In the genomic region with DNA sequence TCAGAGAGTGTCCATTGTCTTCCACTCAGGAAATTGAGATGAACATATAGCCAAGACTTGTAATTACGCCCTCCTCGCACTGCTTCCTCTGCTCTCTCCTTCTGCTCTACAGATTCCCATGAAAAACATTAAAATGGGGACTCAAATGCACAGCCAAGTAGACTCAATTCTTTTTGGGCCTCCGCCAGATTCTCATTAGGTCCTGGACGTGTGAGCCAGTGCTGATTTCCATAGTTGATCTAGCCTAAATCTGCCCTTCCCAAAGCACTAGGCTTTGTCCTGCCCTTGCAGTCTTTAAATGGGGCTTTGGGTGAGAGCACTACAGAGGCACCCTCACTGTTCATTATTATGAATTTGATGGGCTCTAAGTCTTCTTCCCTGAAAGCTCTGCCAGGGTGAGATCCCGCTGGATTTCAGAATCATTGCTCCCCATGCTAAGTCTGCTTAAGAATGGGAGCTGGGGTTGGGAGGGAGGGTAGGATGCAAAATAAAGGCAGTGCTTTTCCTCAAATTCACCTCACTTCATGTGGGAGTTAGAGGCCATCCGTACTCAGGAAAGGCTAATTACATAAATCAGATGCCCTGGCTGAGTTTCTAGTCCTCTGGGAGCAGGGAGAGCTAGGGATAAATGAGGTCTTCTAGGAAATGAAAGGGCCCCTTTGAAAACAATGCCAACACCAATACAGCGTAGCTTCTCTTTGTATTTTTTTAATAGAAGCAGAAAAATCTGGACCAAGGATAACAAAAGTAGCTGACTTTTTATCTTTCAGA, we compare ENCODE assay signal across 14 mouse cellular contexts. TPM values are rescaled to one million over a fixed set of nuclear protein-coding genes. Genes with fewer than 3 reads are reported as not detected.
DNase-seq lines count a peak whose midpoint lies in the region; ATAC-seq and TF ChIP-seq lines count a peak whose summit lies in the region.
"Had no signal": no experiment of that assay in that cellular context is flagged by ENCODE, and none has a peak within 500 bp of the region (broad histone marks: within the 10 kb centered on the region; RNA-seq: fewer than 3 reads in every experiment).

No protein-coding gene starts in this region.

- H3K27ac ChIP-seq in cortical plate, adult 2 months (ENCODE audit: insufficient read depth, low read length) = peak overlapping the region; percentile 96
- H3K27ac ChIP-seq in forebrain, embryonic 15.5 days (replicated peaks) = peak overlapping the region; percentile 90
- no peak overlapping the region for H3K27ac ChIP-seq in limb, embryonic 14.5 days (replicated peaks; ENCODE audit: low read depth, low read length)
- no peak overlapping the region for H3K27ac ChIP-seq in liver, postnatal 0 days (ENCODE audit: low read depth)
- H3K27ac ChIP-seq: liver, embryonic 14.5 days; neural tube, embryonic 12.5 days had no signal

- no peaks in the 10 kb centered on the region for H3K36me3 ChIP-seq in forebrain, embryonic 15.5 days
- H3K36me3 ChIP-seq in limb, embryonic 14.5 days (ENCODE audit: control insufficient read depth, insufficient read depth, low read length) = peaks cover 12% of the 10 kb centered on the region
- no peaks in the 10 kb centered on the region for H3K36me3 ChIP-seq in liver, postnatal 0 days (replicated peaks; ENCODE audit: insufficient read depth, low read length)
- H3K36me3 ChIP-seq: G1E; neural tube, embryonic 12.5 days had no signal

- peak; percentile 95 for ATAC-seq in forebrain, embryonic 15.5 days (replicated peaks)
- peak; percentile 26; the same call in 1 of the 2 replicates for ATAC-seq in limb, embryonic 14.5 days (ENCODE audit: low FRiP score, low read depth)
- ATAC-seq in liver, postnatal 0 days = no peak
- ATAC-seq: intestine, embryonic 16.5 days had no signal

- TF ChIP-seq EP300 in liver, postnatal 0 days (IDR thresholded peaks at IDR 0.05; ENCODE audit: low read depth) = no peak

- no peaks in the 10 kb centered on the region for H3K9me3 ChIP-seq in forebrain, embryonic 15.5 days
- H3K9me3 ChIP-seq in limb, embryonic 14.5 days (ENCODE audit: control insufficient read depth, low read length) = no peaks in the 10 kb centered on the region
- H3K9me3 ChIP-seq in liver, postnatal 0 days (ENCODE audit: low read length) = no peaks in the 10 kb centered on the region
- H3K9me3 ChIP-seq: G1E; neural tube, embryonic 12.5 days had no signal

- no peaks in the 10 kb centered on the region for H3K27me3 ChIP-seq in forebrain, embryonic 15.5 days
- no peaks in the 10 kb centered on the region for H3K27me3 ChIP-seq in limb, embryonic 14.5 days (ENCODE audit: control insufficient read depth, insufficient read depth, low read length)
- no peaks in the 10 kb centered on the region for H3K27me3 ChIP-seq in liver, postnatal 0 days (ENCODE audit: insufficient read depth, low read length)
- H3K27me3 ChIP-seq: neural tube, embryonic 12.5 days had no signal

- peaks cover 22% of the 10 kb centered on the region for H3K4me1 ChIP-seq in cortical plate, adult 2 months (ENCODE audit: control insufficient read depth, insufficient read depth, low read length)
- peaks cover 58% of the 10 kb centered on the region for H3K4me1 ChIP-seq in forebrain, embryonic 15.5 days
- peaks cover 22% of the 10 kb centered on the region for H3K4me1 ChIP-seq in limb, embryonic 14.5 days (ENCODE audit: control insufficient read depth, insufficient read depth, low read length)
- H3K4me1 ChIP-seq in liver, postnatal 0 days (ENCODE audit: insufficient read depth) = no peaks in the 10 kb centered on the region

- no peak for TF ChIP-seq POLR2A in cortical plate, adult 2 months (IDR thresholded peaks at IDR 0.05; ENCODE audit: extremely low read depth, insufficient read depth, low read length)
- no peak for TF ChIP-seq POLR2A in limb, embryonic 14.5 days (IDR thresholded peaks at IDR 0.05; ENCODE audit: borderline replicate concordance, extremely low read depth, insufficient read depth, insufficient read length)

- 0 out of 2 replicates have a peak overlapping the region, but pooled peaks have one; percentile 7 for H3K4me2 ChIP-seq in forebrain, embryonic 15.5 days (replicated peaks)
- no peak overlapping the region for H3K4me2 ChIP-seq in limb, embryonic 14.5 days (replicated peaks; ENCODE audit: low read depth, low read length, severe bottlenecking)
- no peak overlapping the region for H3K4me2 ChIP-seq in liver, postnatal 0 days (ENCODE audit: low read depth, low read length)
- H3K4me2 ChIP-seq: neural tube, embryonic 12.5 days had no signal

- H3K9ac ChIP-seq in forebrain, embryonic 15.5 days (replicated peaks) = no peak overlapping the region
- H3K9ac ChIP-seq in limb, embryonic 14.5 days (ENCODE audit: low read depth, low read length, severe bottlenecking) = no peak overlapping the region
- H3K9ac ChIP-seq in liver, postnatal 0 days (replicated peaks) = no peak overlapping the region
- H3K9ac ChIP-seq: liver, embryonic 14.5 days; neural tube, embryonic 12.5 days had no signal

- no peak for TF ChIP-seq CTCF in cortical plate, adult 2 months (IDR thresholded peaks at IDR 0.05; ENCODE audit: extremely low read depth, insufficient read depth, low read length)
- no peak for TF ChIP-seq CTCF in liver, postnatal 0 days (IDR thresholded peaks at IDR 0.05; ENCODE audit: low read depth)

- peak; percentile 16 for DNase-seq in kidney, adult 9 months
- no peak for DNase-seq in kidney, adult 11 months
- peak; percentile 42 for DNase-seq in limb, embryonic 14.5 days (ENCODE audit: low spot score)
- no peak for DNase-seq in liver, postnatal 0 days
- DNase-seq in cerebellum, postnatal 4 days (ENCODE audit: low spot score in 2 of 2) = no peak
- no peak for DNase-seq in cerebellum, adult 9-11 months
- DNase-seq: thymus, adult 18-20 months had no signal

- 10% methylated on average over 7 of the region's 7 CpGs for WGBS in forebrain, embryonic 15.5 days
- WGBS in limb, embryonic 14.5 days = 55% methylated on average over 7 of the region's 7 CpGs
- 61% methylated on average over 7 of the region's 7 CpGs for WGBS in liver, postnatal 0 days (ENCODE audit: insufficient replicate concordance)

- no peak overlapping the region for H3K4me3 ChIP-seq in cortical plate, adult 2 months (ENCODE audit: insufficient read depth, low read length)
- H3K4me3 ChIP-seq in forebrain, embryonic 15.5 days = no peak overlapping the region
- H3K4me3 ChIP-seq in limb, embryonic 14.5 days (replicated peaks; ENCODE audit: low read length) = no peak overlapping the region
- no peak overlapping the region for H3K4me3 ChIP-seq in liver, postnatal 0 days (ENCODE audit: low read depth, low read length)
- H3K4me3 ChIP-seq: erythroblast, embryonic 14.5 days; neural tube, embryonic 12.5 days had no signal

RNA-seq across cellular contexts. Expression of a gene that starts 32.3 kb away (rescaled TPM):
- polyA plus RNA-seq in cortical plate, adult 2 months (2012; rRNA removed) = 446 and 493 TPM in 2 replicates
- 502 and 540 TPM in 2 replicates for polyA plus RNA-seq in forebrain, embryonic 15.5 days (2015; fragmentation: Nextera tagmentation; extraction: Ambion mirVana)
- 321 and 513 TPM in 2 replicates for polyA plus RNA-seq in limb, embryonic 14.5 days (2012; rRNA removed)
- 595 and 613 TPM in 2 replicates for polyA plus RNA-seq in limb, embryonic 14.5 days (2014; fragmentation: Nextera tagmentation; extraction: Ambion mirVana)
- 3.6 and 4.2 TPM in 2 replicates for polyA plus RNA-seq in liver, postnatal 0 days (2015; fragmentation: Nextera tagmentation; extraction: Ambion mirVana)
- polyA plus RNA-seq: erythroblast, embryonic 14.5 days; G1E had no signal

Comparison
In these comparisons a context has a peak if more than half of its experiments do, and no peak if none do; other contexts are left out.
1. DNase-seq: peak in kidney, adult 9 months (single experiment) and limb, embryonic 14.5 days (single experiment); none in kidney, adult 11 months (single experiment), liver, postnatal 0 days (single experiment), cerebellum, postnatal 4 days (0 of 2) and cerebellum, adult 9-11 months (single experiment).
2. H3K27ac ChIP-seq: peak in cortical plate, adult 2 months (single experiment) and forebrain, embryonic 15.5 days (single experiment); none in limb, embryonic 14.5 days (single experiment) and liver, postnatal 0 days (single experiment).
3. RNA of a gene that starts 32.3 kb away (polyA plus RNA-seq): 321 to 613 TPM in limb, embryonic 14.5 days, 502 to 540 TPM in forebrain, embryonic 15.5 days and 446 to 493 TPM in cortical plate, adult 2 months; 3.6 to 4.2 TPM in liver, postnatal 0 days; every median in the first group is over 10 times any median in the second.